Mouse (Mus musculus): Measurements from ENCODE around the gene Gins2. TPM values are rescaled to one million over a fixed set of nuclear protein-coding genes. Genes with fewer than 3 reads are reported as not detected.

Gene Gins2
- total RNA-seq, 2 experiments from 2014 or later, result 13.3 to 14.3 TPM

DNA sequence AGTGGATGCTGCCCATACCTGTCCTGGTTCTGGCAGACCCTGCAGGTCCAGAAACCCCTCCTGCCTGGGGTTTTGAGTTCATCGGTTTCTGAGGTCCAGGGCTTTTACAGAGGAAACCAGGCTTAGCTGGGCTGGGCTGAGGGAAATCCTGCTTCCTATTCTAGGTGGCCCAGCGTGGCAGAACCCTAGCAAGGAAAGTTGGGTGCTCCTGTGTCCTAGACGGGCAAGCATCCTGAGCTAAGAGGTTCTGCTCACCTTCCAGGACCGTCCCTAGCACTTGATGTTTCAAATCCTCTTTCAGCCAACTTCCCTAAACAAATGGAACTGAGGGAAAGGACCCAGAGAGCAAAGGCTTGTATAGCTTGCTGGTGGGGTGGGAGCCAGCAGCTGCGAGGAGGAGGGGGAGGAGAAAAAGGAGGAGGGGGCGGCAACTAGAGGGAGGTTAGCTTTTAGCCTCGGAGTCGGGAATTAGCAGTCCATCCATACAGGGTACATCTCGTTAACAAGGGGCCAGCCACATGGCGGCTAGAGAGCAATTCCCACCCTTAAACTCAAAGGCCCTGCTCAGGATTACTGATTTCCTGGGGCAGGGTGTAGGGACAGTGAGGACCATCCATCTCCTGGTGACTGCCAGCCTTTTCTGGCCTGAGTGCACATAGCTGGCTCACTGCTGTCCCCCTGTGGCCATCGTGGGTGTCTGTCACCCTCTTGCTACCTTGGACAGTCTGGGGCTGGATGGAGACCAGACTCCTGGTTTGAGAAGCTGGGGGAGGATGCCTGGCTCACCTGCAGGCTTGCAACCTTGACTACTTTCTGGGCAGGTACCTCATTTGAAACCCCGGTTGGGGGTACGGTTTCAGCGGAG lies 54.4 kb downstream of the Gins2 start:
- peak; percentile 68 for ATAC-seq (replicated peaks; ENCODE audit: low FRiP score, poor library complexity, severe bottlenecking)

DNA sequence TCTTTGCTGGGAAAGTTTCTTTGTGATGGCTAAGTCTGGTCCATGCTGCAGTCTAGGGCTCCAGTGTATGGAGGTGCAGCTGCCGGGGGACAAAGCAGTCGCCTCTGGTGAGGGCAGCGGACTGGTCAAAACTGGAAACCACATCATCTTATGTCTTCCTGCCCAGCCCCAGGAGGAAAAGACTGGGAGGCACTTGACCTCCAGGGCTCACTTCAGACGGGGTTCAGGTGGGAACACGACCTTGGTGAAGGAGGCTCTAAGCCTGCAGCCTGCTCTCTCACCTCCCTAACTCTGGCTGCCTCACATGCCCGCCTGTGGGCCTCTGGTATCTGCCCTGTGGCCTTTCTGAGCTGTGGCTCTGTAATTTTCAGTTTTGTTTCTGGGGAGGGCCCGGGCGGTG lies 55.0 kb downstream of the Gins2 start:
- ATAC-seq (replicated peaks; ENCODE audit: low FRiP score, poor library complexity, severe bottlenecking), result no peak

DNA sequence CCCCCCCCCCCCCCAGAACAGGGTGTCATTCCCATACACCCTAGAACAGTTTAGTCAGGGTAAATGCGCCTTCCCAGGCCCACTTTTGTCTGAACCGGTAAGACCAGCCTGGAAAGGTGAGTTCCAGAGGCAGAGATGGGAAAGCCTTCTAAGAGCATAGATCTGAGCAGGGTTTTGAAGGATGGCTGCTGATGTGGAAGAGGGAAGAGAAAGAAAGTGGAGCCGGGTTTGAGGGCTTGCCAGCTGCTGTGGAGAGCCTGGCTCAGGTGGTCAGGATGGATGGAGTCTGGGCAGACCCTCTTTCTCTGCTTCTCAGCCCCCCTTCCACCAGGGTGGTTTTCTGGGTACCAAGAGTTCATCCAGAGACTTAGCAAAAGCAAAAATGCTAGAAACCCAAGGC lies 55.7 kb downstream of the Gins2 start:
- ATAC-seq (replicated peaks; ENCODE audit: low FRiP score, poor library complexity, severe bottlenecking), result no peak

DNA sequence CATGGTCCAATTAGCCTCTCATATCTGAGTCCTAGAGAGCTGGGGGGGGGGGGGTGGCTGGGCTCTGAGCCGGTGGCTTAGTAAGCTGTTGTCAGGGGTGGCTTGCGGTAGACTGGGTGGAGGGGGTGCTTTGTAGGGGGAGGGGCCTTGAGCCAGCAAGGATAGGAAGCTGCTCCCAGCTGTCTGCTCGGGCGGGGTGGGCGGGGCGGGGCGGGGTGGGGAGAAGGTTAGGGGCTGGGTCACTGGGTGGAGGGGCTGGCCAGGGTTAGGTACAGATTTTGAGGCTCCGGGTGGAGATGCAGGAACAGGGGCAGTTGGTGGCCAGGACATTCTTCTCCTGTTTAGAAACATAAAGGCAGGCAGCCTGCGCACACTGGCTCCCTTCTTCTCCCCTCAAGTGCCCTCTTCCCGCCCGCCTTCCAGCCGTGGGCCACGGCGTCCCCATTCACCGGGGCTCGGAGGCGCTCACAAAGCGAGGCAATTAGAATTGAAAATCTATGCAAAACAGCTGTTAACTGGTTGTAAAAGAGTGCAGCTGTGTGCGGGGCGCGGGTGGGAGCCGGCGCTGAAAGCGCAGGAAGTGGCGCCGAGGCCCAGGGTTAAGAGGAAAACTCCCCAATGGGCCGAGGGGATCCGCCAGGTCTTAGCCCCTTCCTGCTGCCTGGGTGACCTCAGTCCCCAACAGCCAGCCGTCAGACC lies 56.4 kb downstream of the Gins2 start:
- ATAC-seq (replicated peaks; ENCODE audit: low FRiP score, poor library complexity, severe bottlenecking), result no peak

DNA sequence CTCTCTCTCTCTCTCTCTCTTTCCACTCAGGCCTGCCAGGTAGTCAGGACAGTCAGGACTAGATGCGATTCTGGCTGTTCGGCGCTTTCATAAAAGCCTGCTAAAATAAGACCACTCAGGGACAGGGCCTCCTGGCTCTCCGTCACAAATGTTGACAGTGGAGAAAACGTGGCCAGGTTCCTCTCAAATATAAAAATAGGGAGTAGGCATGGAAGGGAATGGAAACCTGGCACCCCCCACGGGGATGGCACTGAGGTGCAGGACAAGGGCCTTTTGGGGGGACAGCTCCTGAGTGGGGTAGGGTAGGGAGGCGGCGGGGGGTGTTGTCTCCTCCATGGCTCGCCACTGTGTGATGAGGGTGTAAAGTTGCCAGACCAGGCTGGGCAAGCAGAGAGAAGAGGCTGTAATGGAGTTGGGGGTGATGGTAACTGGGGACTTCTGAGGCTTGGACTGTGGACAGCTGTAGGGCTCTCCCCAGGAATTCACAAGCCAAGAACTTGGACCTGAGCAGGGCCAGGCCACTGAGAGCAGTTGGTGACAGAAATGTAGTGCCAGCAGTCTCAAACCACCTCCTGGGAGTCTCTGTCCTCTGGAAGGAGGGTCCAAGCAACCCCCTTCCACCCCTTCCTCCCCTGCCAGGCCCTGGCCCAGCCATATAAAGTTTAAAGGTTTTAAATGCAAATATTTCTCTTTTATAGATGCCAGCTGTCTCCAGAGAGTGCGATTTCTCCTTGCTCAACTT lies 57.2 kb downstream of the Gins2 start:
- ATAC-seq (replicated peaks; ENCODE audit: low FRiP score, poor library complexity, severe bottlenecking), result no peak

DNA sequence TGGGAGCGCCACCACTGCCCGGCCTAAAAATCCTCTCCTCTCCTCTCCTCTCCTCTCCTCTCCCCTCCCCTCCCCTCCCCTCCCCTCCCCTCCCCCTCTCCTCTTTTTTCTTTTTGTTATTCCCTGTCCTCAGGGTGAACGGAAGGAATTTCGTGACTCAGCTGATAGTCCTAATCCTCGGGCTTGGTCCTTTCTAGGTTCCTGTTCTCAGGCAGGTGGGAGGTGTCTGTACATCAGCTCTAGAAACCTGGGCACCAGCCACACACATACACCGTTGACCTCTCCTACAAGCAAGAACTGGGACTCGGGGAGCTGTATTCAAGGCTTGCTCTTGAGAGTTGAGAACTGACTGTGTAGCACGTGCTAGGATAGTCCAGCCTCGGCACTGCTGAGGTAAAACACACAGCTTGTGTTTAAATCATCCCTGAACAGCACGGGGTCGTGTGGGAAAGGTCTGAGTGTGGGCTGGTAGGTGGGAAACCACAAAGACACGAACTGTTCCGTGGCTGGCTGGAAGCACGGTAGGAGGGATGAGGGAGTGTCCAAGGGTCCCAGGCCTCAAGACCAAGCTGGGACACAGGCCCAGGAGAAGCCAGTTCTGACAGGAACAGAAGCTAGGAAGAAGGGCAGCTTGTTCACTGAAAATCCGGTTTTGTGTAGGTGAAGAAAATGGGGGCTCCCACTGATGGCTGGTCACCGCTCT lies 58.0 kb downstream of the Gins2 start:
- no peak for ATAC-seq (replicated peaks; ENCODE audit: low FRiP score, poor library complexity, severe bottlenecking)

DNA sequence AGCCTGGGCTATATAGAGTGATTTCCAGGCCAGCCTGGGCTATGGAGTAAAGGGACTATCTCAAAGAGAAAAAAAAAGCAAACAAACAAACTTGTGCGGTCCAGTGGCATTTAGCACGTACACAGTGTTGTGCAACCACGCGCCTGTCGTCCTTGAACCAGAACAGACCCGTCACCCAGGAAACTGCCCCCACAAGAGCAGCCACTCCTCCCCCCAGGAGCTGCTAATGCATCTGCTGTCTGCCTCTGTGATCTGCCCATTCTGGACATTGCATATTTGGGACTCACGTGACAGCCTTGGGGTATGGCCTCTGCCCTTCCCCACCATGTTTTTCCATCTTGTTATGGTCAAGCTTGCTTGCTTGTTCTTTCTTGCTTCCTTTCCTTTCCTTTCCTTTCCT lies 59.9 kb downstream of the Gins2 start:
- ATAC-seq (replicated peaks; ENCODE audit: low FRiP score, poor library complexity, severe bottlenecking), result no peak

Other genes starting within 250 kb of the Gins2 start
- gene 1190005I06Rik, start 58.3 kb upstream of the Gins2 start, total RNA-seq (2015; ENCODE audit: low replicate concordance), result 2.3 TPM in 1 of 2 replicates, not detected in the other
- 5.0 TPM in 1 of 2 replicates, not detected in the other for gene 1190005I06Rik, start 58.3 kb upstream of the Gins2 start, total RNA-seq (2017; ENCODE audit: low replicate concordance)
- gene Gm27021, start 78.8 kb upstream of the Gins2 start, total RNA-seq (2015; ENCODE audit: low replicate concordance), result not detected in 2 replicates
- not detected in 2 replicates for gene Gm27021, start 78.8 kb upstream of the Gins2 start, total RNA-seq (2017; ENCODE audit: low replicate concordance)
- 237 and 289 TPM in 2 replicates for gene Cox4i1, start 78.9 kb upstream of the Gins2 start, total RNA-seq (2015; ENCODE audit: low replicate concordance)
- 101 and 131 TPM in 2 replicates for gene Cox4i1, start 78.9 kb upstream of the Gins2 start, total RNA-seq (2017; ENCODE audit: low replicate concordance)
- 10.9 and 16.7 TPM in 2 replicates for gene Emc8, start 79.3 kb upstream of the Gins2 start, total RNA-seq (2015; ENCODE audit: low replicate concordance)
- 1.8 and 33.7 TPM in 2 replicates for gene Emc8, start 79.3 kb upstream of the Gins2 start, total RNA-seq (2017; ENCODE audit: low replicate concordance)
- gene Irf8, start 147.1 kb upstream of the Gins2 start, total RNA-seq (2015; ENCODE audit: low replicate concordance), result 14.6 and 17.5 TPM in 2 replicates
- gene Irf8, start 147.1 kb upstream of the Gins2 start, total RNA-seq (2017; ENCODE audit: low replicate concordance), result 21.6 and 24.6 TPM in 2 replicates

Measured in erythroblast, adult 5-6 weeks (primary cell).